Comparison of ENCODE assay signal across 11 mouse cellular contexts in genomic region chr3:118500234-118500633, GRCm38 (mm10).
A peak's percentile ranks its signal among the peaks of the same experiment; 100 is the strongest.
DNase-seq lines count a peak whose midpoint lies in the region; ATAC-seq and TF ChIP-seq lines count a peak whose summit lies in the region.
"Had no signal": no experiment of that assay in that cellular context is flagged by ENCODE, and none has a peak within 500 bp of the region (broad histone marks: within the 10 kb centered on the region; RNA-seq: fewer than 3 reads in every experiment).

No protein-coding gene starts in this region.

- ATAC-seq in frontal cortex, adult (ENCODE audit: low TSS enrichment) = peak; percentile 91
- no peak for ATAC-seq in neural tube, embryonic 11.5 days (ENCODE audit: insufficient read depth, low FRiP score, low TSS enrichment)

- no peaks in the 10 kb centered on the region for H3K27me3 ChIP-seq in neural tube, embryonic 11.5 days (ENCODE audit: control insufficient read depth, insufficient read depth, low read length)

- no peak overlapping the region for H3K4me3 ChIP-seq in neural tube, embryonic 11.5 days (ENCODE audit: low read depth, low read length)

- H3K9ac ChIP-seq in neural tube, embryonic 11.5 days (ENCODE audit: low read length) = no peak overlapping the region

- DNase-seq in layer of hippocampus, adult 11-12 months (ENCODE audit: low spot score) = peak; percentile 36
- no peak for DNase-seq in layer of hippocampus, postnatal 25 days (ENCODE audit: extremely low spot score in 1 of 2, low spot score in 1 of 2)
- DNase-seq in brain, embryonic 14.5 days (ENCODE audit: low read depth) = peak; percentile 37
- peak; percentile 42 for DNase-seq in neural tube, embryonic 11.5 days (ENCODE audit: low spot score)
- no peak for DNase-seq in T-cell, adult 2 months (ENCODE audit: low spot score)
- DNase-seq in spleen, postnatal 4 days (ENCODE audit: low spot score in 2 of 2) = no peak
- DNase-seq in adrenal gland, adult (ENCODE audit: inconsistent age in 2 of 2, low spot score in 1 of 2) = no peak
- DNase-seq: heart, adult 11 months; spleen, adult 18-20 months had no signal

- no peak for TF ChIP-seq POLR2A in brain, embryonic 14.5 days (IDR thresholded peaks at IDR 0.05; ENCODE audit: borderline replicate concordance, extremely low read depth, insufficient read depth, insufficient read length, poor library complexity, severe bottlenecking)

- TF ChIP-seq CTCF in brain, embryonic 14.5 days (IDR thresholded peaks at IDR 0.05; ENCODE audit: borderline replicate concordance, extremely low read depth, insufficient read depth, insufficient read length) = no peak

- H3K36me3 ChIP-seq in neural tube, embryonic 11.5 days (ENCODE audit: control insufficient read depth, insufficient read depth, low read length) = no peaks in the 10 kb centered on the region

- WGBS in neural tube, embryonic 11.5 days = 21% methylated on average over 4 of the region's 4 CpGs

- no peaks in the 10 kb centered on the region for H3K4me1 ChIP-seq in neural tube, embryonic 11.5 days (ENCODE audit: control insufficient read depth, insufficient read depth, low read length)

- no peaks in the 10 kb centered on the region for H3K9me3 ChIP-seq in neural tube, embryonic 11.5 days (ENCODE audit: control insufficient read depth, low read length)

- H3K4me2 ChIP-seq in neural tube, embryonic 11.5 days (ENCODE audit: low read depth) = no peak overlapping the region

- no peak overlapping the region for H3K27ac ChIP-seq in neural tube, embryonic 11.5 days (ENCODE audit: low read depth, low read length)
- H3K27ac ChIP-seq: macrophage had no signal

Comparison
In these comparisons a context has a peak if more than half of its experiments do, and no peak if none do; other contexts are left out.
1. DNase-seq: peak in layer of hippocampus, adult 11-12 months (single experiment), brain, embryonic 14.5 days (single experiment) and neural tube, embryonic 11.5 days (single experiment); none in layer of hippocampus, postnatal 25 days (0 of 2), T-cell, adult 2 months (single experiment), spleen, postnatal 4 days (0 of 2) and adrenal gland, adult (0 of 2).